Mouse (Mus musculus): ENCODE measurements around the gene Ankrd2.

GRCm38 (mm10) chr19:42071886-42072608 lies 36.2 kb downstream of the Ankrd2 start:
- TF ChIP-seq CTCF (conservative IDR thresholded peaks at IDR 0.05; ENCODE audit: low read length) = no peak
- no peak for TF ChIP-seq POU5F1 (IDR thresholded peaks at IDR 0.05; ENCODE audit: borderline replicate concordance, low read length)
- no peak for TF ChIP-seq NANOG (IDR thresholded peaks at IDR 0.05; ENCODE audit: borderline replicate concordance, low read length)

All from E14TG2a.4 (cell line).